Mouse (Mus musculus): ENCODE results near the gene Ano10. TPM values are rescaled to one million over a fixed set of nuclear protein-coding genes. Genes with fewer than 3 reads are reported as not detected.

Gene Ano10
- polyA plus RNA-seq, 1 experiment from 2014 or later, result 39.7 TPM

- no peaks in the 10 kb centered on the region for H3K9me3 ChIP-seq (ENCODE audit: control insufficient read depth, low read length)
- H3K27ac ChIP-seq (ENCODE audit: low read length), result no peak overlapping the region
- H3K4me3 ChIP-seq (ENCODE audit: low read length), result no peak overlapping the region
- no peak overlapping the region for H3K4me2 ChIP-seq (ENCODE audit: low read depth, low read length)
- H3K4me1 ChIP-seq (ENCODE audit: control insufficient read depth, insufficient read depth, low read length), result peaks cover 11% of the 10 kb centered on the region
- ATAC-seq, result no peak
- H3K27me3 ChIP-seq (replicated peaks; ENCODE audit: control insufficient read depth, insufficient read depth, low read length), result no peaks in the 10 kb centered on the region
- H3K36me3 ChIP-seq (ENCODE audit: control insufficient read depth, insufficient read depth, low read length), result no peaks in the 10 kb centered on the region
- H3K9ac ChIP-seq (ENCODE audit: low read depth, low read length), result no peak overlapping the region
- WGBS, result 88% methylated on average over 5 of the region's 5 CpGs
Observed at GRCm38 (mm10) chr9:122296169-122296568, 1.9 kb upstream of the Ano10 start.

- Histone ChIP-seq H3K4me2 (ENCODE audit: low read depth, low read length) (no peak overlapping the region), H3K27ac (ENCODE audit: low read length) (no peak overlapping the region), H3K4me1 (ENCODE audit: control insufficient read depth, insufficient read depth, low read length) (peaks cover 11% of the 10 kb centered on the region), H3K36me3 (ENCODE audit: control insufficient read depth, insufficient read depth, low read length) (no peaks in the 10 kb centered on the region), H3K27me3 (replicated peaks; ENCODE audit: control insufficient read depth, insufficient read depth, low read length) (no peaks in the 10 kb centered on the region), H3K4me3 (ENCODE audit: low read length) (no peak overlapping the region), H3K9ac (ENCODE audit: low read depth, low read length) (no peak overlapping the region), H3K9me3 (ENCODE audit: control insufficient read depth, low read length) (no peaks in the 10 kb centered on the region)
- ATAC-seq, result no peak
Observed at GRCm38 (mm10) chr9:122295396-122295795, 1.2 kb upstream of the Ano10 start.

GRCm38 (mm10) chr9:122293865-122294241, 370 bp downstream of the Ano10 start:
- Histone ChIP-seq H3K4me3 (ENCODE audit: low read length) (peak overlapping the region; percentile 92), H3K27ac (ENCODE audit: low read length) (peak overlapping the region; percentile 82), H3K9me3 (ENCODE audit: control insufficient read depth, low read length) (no peaks in the 10 kb centered on the region), H3K27me3 (replicated peaks; ENCODE audit: control insufficient read depth, insufficient read depth, low read length) (no peaks in the 10 kb centered on the region), H3K4me1 (ENCODE audit: control insufficient read depth, insufficient read depth, low read length) (peaks cover 11% of the 10 kb centered on the region), H3K9ac (ENCODE audit: low read depth, low read length) (peak overlapping the region; percentile 94), H3K4me2 (ENCODE audit: low read depth, low read length) (peak overlapping the region; percentile 77), H3K36me3 (ENCODE audit: control insufficient read depth, insufficient read depth, low read length) (no peaks in the 10 kb centered on the region)
- ATAC-seq, result peak; percentile 68
- under 1% methylated on average over 23 of the region's 23 CpGs for WGBS

GRCm38 (mm10) chr9:122290192-122290591, 4.0 kb downstream of the Ano10 start:
- Histone ChIP-seq H3K9ac (ENCODE audit: low read depth, low read length) (no peak overlapping the region), H3K36me3 (ENCODE audit: control insufficient read depth, insufficient read depth, low read length) (no peaks in the 10 kb centered on the region), H3K9me3 (ENCODE audit: control insufficient read depth, low read length) (no peaks in the 10 kb centered on the region), H3K27ac (ENCODE audit: low read length) (no peak overlapping the region), H3K4me1 (ENCODE audit: control insufficient read depth, insufficient read depth, low read length) (peaks cover 22% of the 10 kb centered on the region), H3K4me2 (ENCODE audit: low read depth, low read length) (no peak overlapping the region), H3K27me3 (replicated peaks; ENCODE audit: control insufficient read depth, insufficient read depth, low read length) (no peaks in the 10 kb centered on the region), H3K4me3 (ENCODE audit: low read length) (no peak overlapping the region)
- no peak for ATAC-seq
- WGBS, result 90% methylated on average over 2 of the region's 2 CpGs

GRCm38 (mm10) chr9:122288416-122288815, 5.8 kb downstream of the Ano10 start:
- Histone ChIP-seq H3K4me1 (ENCODE audit: control insufficient read depth, insufficient read depth, low read length) (peaks cover 21% of the 10 kb centered on the region), H3K4me3 (ENCODE audit: low read length) (no peak overlapping the region), H3K36me3 (ENCODE audit: control insufficient read depth, insufficient read depth, low read length) (no peaks in the 10 kb centered on the region), H3K27me3 (replicated peaks; ENCODE audit: control insufficient read depth, insufficient read depth, low read length) (no peaks in the 10 kb centered on the region), H3K9ac (ENCODE audit: low read depth, low read length) (no peak overlapping the region), H3K9me3 (ENCODE audit: control insufficient read depth, low read length) (no peaks in the 10 kb centered on the region), H3K27ac (ENCODE audit: low read length) (0 out of 2 replicates have a peak overlapping the region, but pooled peaks have one; percentile 6), H3K4me2 (ENCODE audit: low read depth, low read length) (no peak overlapping the region)
- ATAC-seq, result peak; percentile 66
- 47% methylated on average over 3 of the region's 3 CpGs for whole genome bisulfite sequencing

- Histone ChIP-seq H3K4me3 (ENCODE audit: low read length) (no peak overlapping the region), H3K27ac (ENCODE audit: low read length) (no peak overlapping the region), H3K27me3 (replicated peaks; ENCODE audit: control insufficient read depth, insufficient read depth, low read length) (no peaks in the 10 kb centered on the region), H3K36me3 (ENCODE audit: control insufficient read depth, insufficient read depth, low read length) (no peaks in the 10 kb centered on the region), H3K9me3 (ENCODE audit: control insufficient read depth, low read length) (no peaks in the 10 kb centered on the region), H3K4me1 (ENCODE audit: control insufficient read depth, insufficient read depth, low read length) (peaks cover 15% of the 10 kb centered on the region), H3K4me2 (ENCODE audit: low read depth, low read length) (no peak overlapping the region), H3K9ac (ENCODE audit: low read depth, low read length) (no peak overlapping the region)
- no peak for ATAC-seq
- WGBS, result 88% methylated on average over 3 of the region's 3 CpGs
Observed at GRCm38 (mm10) chr9:122287526-122287925, 6.7 kb downstream of the Ano10 start.

DNA sequence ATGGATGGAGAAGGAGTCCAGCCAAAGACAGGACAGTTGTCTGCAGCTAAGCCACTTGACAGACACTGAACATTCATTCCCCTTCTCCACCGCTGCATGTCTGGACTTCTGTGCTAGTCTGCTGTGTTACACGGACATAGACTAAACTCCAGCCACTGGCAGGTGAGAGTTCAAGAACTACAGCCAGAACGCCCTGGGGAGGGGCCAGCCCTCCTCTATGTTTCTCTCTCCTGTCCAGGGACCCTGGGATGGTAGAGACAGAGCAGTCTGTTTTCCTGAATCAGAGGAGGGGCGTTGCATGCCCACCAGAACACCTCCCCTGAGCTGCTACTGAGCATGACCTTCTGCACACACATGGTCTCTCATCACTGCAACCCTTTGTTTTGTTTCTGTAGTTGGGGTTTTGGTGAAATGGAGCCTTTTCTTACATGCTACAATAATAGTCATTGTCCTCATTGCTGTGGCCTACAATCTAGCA, 8.4 kb downstream of the Ano10 start:
- Histone ChIP-seq H3K4me1 (ENCODE audit: control insufficient read depth, insufficient read depth, low read length) (peaks cover 15% of the 10 kb centered on the region), H3K9me3 (ENCODE audit: control insufficient read depth, low read length) (no peaks in the 10 kb centered on the region), H3K36me3 (ENCODE audit: control insufficient read depth, insufficient read depth, low read length) (no peaks in the 10 kb centered on the region), H3K27me3 (replicated peaks; ENCODE audit: control insufficient read depth, insufficient read depth, low read length) (no peaks in the 10 kb centered on the region), H3K4me3 (ENCODE audit: low read length) (no peak overlapping the region), H3K4me2 (ENCODE audit: low read depth, low read length) (0 out of 2 replicates have a peak overlapping the region, but pooled peaks have one; percentile 2), H3K27ac (ENCODE audit: low read length) (peak overlapping the region; percentile 49), H3K9ac (ENCODE audit: low read depth, low read length) (no peak overlapping the region)
- no peak for ATAC-seq
- 18% methylated on average over 4 of the region's 4 CpGs for WGBS

DNA sequence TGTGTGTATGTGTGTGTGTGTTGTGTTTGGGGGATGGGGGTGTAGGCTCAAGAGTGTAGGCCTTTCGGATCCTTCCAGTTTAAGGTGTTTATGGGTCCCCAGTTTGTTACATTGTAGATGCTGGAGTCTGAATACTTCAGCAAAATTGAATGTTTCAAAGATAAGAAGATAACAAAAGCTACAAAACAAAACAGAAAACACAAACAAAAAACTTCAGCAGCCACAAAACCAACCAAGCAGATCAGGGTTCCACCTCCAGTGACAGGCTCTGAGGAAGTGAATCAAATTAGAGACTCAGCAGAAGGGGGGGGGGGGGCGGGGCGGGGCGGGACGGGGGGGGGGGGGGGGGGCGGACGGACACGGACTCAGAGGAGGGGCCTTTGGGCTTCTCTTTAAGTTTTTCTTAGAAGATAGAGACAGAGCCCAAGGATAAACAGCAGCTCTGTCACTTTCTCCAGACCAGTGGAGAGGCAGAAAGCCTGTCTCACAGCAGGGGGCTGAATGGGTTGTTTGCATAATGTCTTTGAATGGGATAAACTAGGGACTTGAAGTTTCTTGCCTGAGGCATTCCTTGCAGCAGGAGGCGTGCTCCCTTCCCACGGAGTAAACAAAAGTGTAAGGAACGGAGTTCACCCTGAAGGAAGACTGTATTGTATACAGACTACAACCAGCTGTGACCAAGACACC, 8.9 kb downstream of the Ano10 start:
- Histone ChIP-seq H3K27ac (ENCODE audit: low read length) (0 out of 2 replicates have a peak overlapping the region, but pooled peaks have one; percentile 25), H3K27me3 (replicated peaks; ENCODE audit: control insufficient read depth, insufficient read depth, low read length) (no peaks in the 10 kb centered on the region), H3K36me3 (ENCODE audit: control insufficient read depth, insufficient read depth, low read length) (no peaks in the 10 kb centered on the region), H3K4me2 (ENCODE audit: low read depth, low read length) (0 out of 2 replicates have a peak overlapping the region, but pooled peaks have one; percentile 2), H3K9me3 (ENCODE audit: control insufficient read depth, low read length) (no peaks in the 10 kb centered on the region), H3K4me1 (ENCODE audit: control insufficient read depth, insufficient read depth, low read length) (peaks cover 15% of the 10 kb centered on the region), H3K4me3 (ENCODE audit: low read length) (no peak overlapping the region), H3K9ac (ENCODE audit: low read depth, low read length) (no peak overlapping the region)
- 18% methylated on average over 5 of the region's 11 CpGs for WGBS
- peak; percentile 62 for ATAC-seq

GRCm38 (mm10) chr9:122284696-122285095, 9.5 kb downstream of the Ano10 start:
- H3K4me3 ChIP-seq (ENCODE audit: low read length), result no peak overlapping the region
- H3K36me3 ChIP-seq (ENCODE audit: control insufficient read depth, insufficient read depth, low read length), result no peaks in the 10 kb centered on the region
- peaks cover 15% of the 10 kb centered on the region for H3K4me1 ChIP-seq (ENCODE audit: control insufficient read depth, insufficient read depth, low read length)
- 0 out of 2 replicates have a peak overlapping the region, but pooled peaks have one; percentile 25 for H3K27ac ChIP-seq (ENCODE audit: low read length)
- H3K9me3 ChIP-seq (ENCODE audit: control insufficient read depth, low read length), result no peaks in the 10 kb centered on the region
- no peak overlapping the region for H3K9ac ChIP-seq (ENCODE audit: low read depth, low read length)
- ATAC-seq, result peak; percentile 16; the same call in 1 of the 2 replicates
- H3K4me2 ChIP-seq (ENCODE audit: low read depth, low read length), result no peak overlapping the region
- no peaks in the 10 kb centered on the region for H3K27me3 ChIP-seq (replicated peaks; ENCODE audit: control insufficient read depth, insufficient read depth, low read length)
- WGBS, result 14% methylated on average over 2 of the region's 2 CpGs

All from intestine, embryonic 16.5 days (tissue).